Mouse (Mus musculus) neutrophil, adult 65 days (primary cell): ENCODE data around the gene Rap2b. TPM values are rescaled to one million over a fixed set of nuclear protein-coding genes. Genes with fewer than 3 reads are reported as not detected.

Experiments
- total RNA-seq: library from RNA; stranded (reverse); gene quantifications from 2 replicates; pipeline ENCODE4 v1.2.4, GENCODE M21; 2023

Gene Rap2b
- 13.9 and 16.2 TPM in 2 replicates for total RNA-seq

GRCm38 (mm10) chr3:61361338-61361737 is at the start of gene Rap2b:
Gene Rap2b, plus strand, starts transcription at chr3:61361638.

GRCm38 (mm10) chr3:61365779-61366373 is 4.4 kb downstream of the Rap2b start, which contains the start of gene B430305J03Rik:
Gene B430305J03Rik, minus strand, starts transcription at chr3:61365951.

Other genes with a start within 250 kb of the Rap2b start
- gene B430305J03Rik, start 4.3 kb downstream of the Rap2b start, total RNA-seq, result 0.27 and 0.35 TPM in 2 replicates